Mouse (Mus musculus) heart, postnatal 0 days (tissue): ENCODE measurements around the gene Chit1. TPM values are rescaled to one million over a fixed set of nuclear protein-coding genes. Genes with fewer than 3 reads are reported as not detected.

ENCODE experiments used
- ATAC-seq: fragments of 200-750 bp; cut with Nextera tagmentation; 2 replicates; pipeline ENCODE4 v1.8.0; 2017; ENCODE audit warnings: low read depth, moderate number of reproducible peaks, moderate library complexity; ENCODE audit not compliant: insufficient read depth
- DNase-seq: peaks from one replicate; pipeline ENCODE4 v3.0.0-alpha.2; 2016; ENCODE audit warnings: low spot score
- H3K27ac ChIP-seq: fragments of 300-500 bp; sonication (generic); 2 replicates; pipeline ENCODE4 v1.5.1; 2014; ENCODE audit warnings: low read depth, mild to moderate bottlenecking
- H3K27me3 ChIP-seq: fragments of 300-500 bp; sonication (generic); 2 replicates; pipeline ENCODE4 v1.6.1; 2014; ENCODE audit warnings: low read length, mixed read lengths; ENCODE audit not compliant: control insufficient read depth, insufficient read depth
- H3K36me3 ChIP-seq: fragments of 300-500 bp; sonication (generic); replicated peaks from 2 replicates; pipeline ENCODE4 v1.6.1; 2014; ENCODE audit warnings: low read length, mixed read lengths; ENCODE audit not compliant: control insufficient read depth, insufficient read depth
- H3K4me1 ChIP-seq: fragments of 300-500 bp; sonication (generic); 2 replicates; pipeline ENCODE4 v1.6.1; 2014; ENCODE audit warnings: antibody characterized with exemption; ENCODE audit not compliant: control insufficient read depth, insufficient read depth
- H3K4me2 ChIP-seq: fragments of 300-500 bp; sonication (generic); 2 replicates; pipeline ENCODE4 v1.6.1; 2014; ENCODE audit warnings: low read depth, mild to moderate bottlenecking, low read length, moderate library complexity
- H3K4me3 ChIP-seq: fragments of 300-500 bp; sonication (generic); 2 replicates; pipeline ENCODE4 v1.5.1; 2014; ENCODE audit warnings: low read depth, low read length
- H3K9ac ChIP-seq: fragments of 300-500 bp; sonication (generic); replicated peaks from 2 replicates; pipeline ENCODE4 v1.6.1; 2014; ENCODE audit warnings: low read depth, low read length, mixed read lengths
- H3K9me3 ChIP-seq: fragments of 300-500 bp; sonication (generic); replicated peaks from 2 replicates; pipeline ENCODE4 v1.6.1; 2016; ENCODE audit warnings: low read length; ENCODE audit not compliant: control insufficient read depth
- CTCF ChIP-seq: IDR thresholded peaks from 2 replicates; pipeline ENCODE4 v1.5.1; 2016; ENCODE audit warnings: antibody characterized with exemption, control low read depth, low read depth
- EP300 ChIP-seq: IDR thresholded peaks from 2 replicates; pipeline ENCODE4 v1.6.1; 2016; ENCODE audit warnings: antibody characterized with exemption, low read depth
- WGBS: fragments of 180-500 bp; shearing (Covaris S2); extraction: QIAGEN DNeasy Blood & Tissue Kit; methylation state at CpG from one replicate; pipeline ENCODE4 v1.1.7; 2014; 5-methylcytosine and 5-hydroxymethylcytosine counted together
- polyA plus RNA-seq: library from polyadenylated mRNA; unstranded; fragments of >200 nt; fragmentation: Nextera tagmentation; extraction: Ambion mirVana; gene quantifications from 2 replicates; pipeline ENCODE4 v1.2.1, GENCODE M21; 2015
- total RNA-seq: library from RNA; depleted of rRNA; stranded (reverse); fragments of >200 nt; gene quantifications from 2 replicates; pipeline ENCODE4 v1.2.3, GENCODE M21; 2014; ENCODE audit warnings: low replicate concordance

The Chit1 gene
- total and polyA plus RNA-seq, 2 experiments from 2014 or later: 0.19 to 0.76 TPM

GRCm38 (mm10) chr1:134151655-134152412 is 40.8 kb downstream of the Chit1 start:
- Histone ChIP-seq H3K27ac (no peak overlapping the region), H3K4me1 (no peaks in the 10 kb centered on the region), H3K9ac (no peak overlapping the region), H3K4me3 (no peak overlapping the region), H3K4me2 (no peak overlapping the region), H3K9me3 (no peaks in the 10 kb centered on the region; the same call in 1 of the 2 replicates), H3K27me3 (no peaks in the 10 kb centered on the region), H3K36me3 (no peaks in the 10 kb centered on the region)
- DNase-seq (peak; percentile 89), ATAC-seq (peak; percentile 77)
- 30% methylated on average over 13 of the region's 13 CpGs for WGBS
- TF ChIP-seq EP300: no peak
- TF ChIP-seq CTCF: peak; percentile 93

- no peak overlapping the region for H3K9ac ChIP-seq
- no peaks in the 10 kb centered on the region; the same call in 1 of the 2 replicates for H3K9me3 ChIP-seq
- H3K27ac ChIP-seq: no peak overlapping the region
- H3K4me3 ChIP-seq: no peak overlapping the region
- WGBS: 34% methylated on average over 21 of the region's 21 CpGs
- no peaks in the 10 kb centered on the region for H3K4me1 ChIP-seq
- H3K36me3 ChIP-seq: no peaks in the 10 kb centered on the region
- no peaks in the 10 kb centered on the region for H3K27me3 ChIP-seq
- ATAC-seq (no peak), DNase-seq (no peak)
- H3K4me2 ChIP-seq: no peak overlapping the region
- TF ChIP-seq CTCF (no peak), EP300 (no peak)
These were observed 41.9 kb downstream of the Chit1 start for GRCm38 (mm10) chr1:134152626-134153590.

GRCm38 (mm10) chr1:134154121-134154520 is 43.1 kb downstream of the Chit1 start:
- DNase-seq: no peak
- Histone ChIP-seq H3K27ac (no peak overlapping the region), H3K36me3 (no peaks in the 10 kb centered on the region), H3K4me3 (no peak overlapping the region), H3K4me2 (no peak overlapping the region), H3K9ac (no peak overlapping the region), H3K27me3 (no peaks in the 10 kb centered on the region), H3K9me3 (no peaks in the 10 kb centered on the region; the same call in 1 of the 2 replicates), H3K4me1 (no peaks in the 10 kb centered on the region)
- TF ChIP-seq CTCF (no peak), EP300 (no peak)
- 90% methylated on average over 3 of the region's 3 CpGs for WGBS
- no peak for ATAC-seq

GRCm38 (mm10) chr1:134154655-134155054 is 43.6 kb downstream of the Chit1 start:
- WGBS: 59% methylated on average over 3 of the region's 3 CpGs
- H3K4me1 ChIP-seq: no peaks in the 10 kb centered on the region
- H3K9ac ChIP-seq: no peak overlapping the region
- peak; percentile 33 for TF ChIP-seq CTCF
- TF ChIP-seq EP300: no peak
- DNase-seq (no peak), ATAC-seq (no peak)
- H3K27me3 ChIP-seq: no peaks in the 10 kb centered on the region
- no peak overlapping the region for H3K4me2 ChIP-seq
- H3K36me3 ChIP-seq: no peaks in the 10 kb centered on the region
- no peak overlapping the region for H3K27ac ChIP-seq
- H3K4me3 ChIP-seq: no peak overlapping the region
- H3K9me3 ChIP-seq: no peaks in the 10 kb centered on the region; the same call in 1 of the 2 replicates

GRCm38 (mm10) chr1:134160404-134160803 is 49.4 kb downstream of the Chit1 start:
- no peaks in the 10 kb centered on the region for H3K4me1 ChIP-seq
- H3K27me3 ChIP-seq: no peaks in the 10 kb centered on the region
- no peaks in the 10 kb centered on the region for H3K9me3 ChIP-seq
- no peak overlapping the region for H3K27ac ChIP-seq
- no peak overlapping the region for H3K4me3 ChIP-seq
- H3K4me2 ChIP-seq: no peak overlapping the region
- TF ChIP-seq CTCF: no peak
- no peak for TF ChIP-seq EP300
- H3K9ac ChIP-seq: no peak overlapping the region
- WGBS: 77% methylated on average over 3 of the region's 3 CpGs
- ATAC-seq (no peak), DNase-seq (no peak)
- H3K36me3 ChIP-seq: no peaks in the 10 kb centered on the region
